ENCODE assay signal across 7 mouse cellular contexts in genomic region chr5:149229619-149230339, GRCm38 (mm10). TPM values are rescaled to one million over a fixed set of nuclear protein-coding genes. Genes with fewer than 3 reads are reported as not detected.
DNase-seq lines count a peak whose midpoint lies in the region; ATAC-seq and TF ChIP-seq lines count a peak whose summit lies in the region.

No protein-coding gene starts in this region.

- H3K4me3 ChIP-seq in lung, embryonic 15.5 days = peak overlapping the region; percentile 54
- H3K4me3 ChIP-seq in embryonic facial prominence, embryonic 13.5 days = peak overlapping the region; percentile 47
- H3K4me3 ChIP-seq in limb, embryonic 10.5 days = peak overlapping the region; percentile 62
- H3K4me3 ChIP-seq in small intestine, adult 2 months (ENCODE audit: low read depth, low read length) = peak overlapping the region; percentile 65; the same call in 1 of the 2 replicates

- DNase-seq in lung, postnatal 36 days = no peak
- DNase-seq in limb, embryonic 10.5 days (ENCODE audit: low spot score) = no peak
- DNase-seq in spleen, adult 18-20 months = no peak
- DNase-seq in layer of hippocampus, postnatal 10 days (ENCODE audit: low spot score in 2 of 2) = no peak

- no peak for TF ChIP-seq CTCF in small intestine, adult 2 months (IDR thresholded peaks at IDR 0.05; ENCODE audit: extremely low read depth, insufficient read length, insufficient replicate concordance, low read depth, low read length)

- H3K9ac ChIP-seq in lung, embryonic 15.5 days = no peak overlapping the region
- peak overlapping the region; percentile 62 for H3K9ac ChIP-seq in embryonic facial prominence, embryonic 13.5 days

- no peaks in the 10 kb centered on the region for H3K36me3 ChIP-seq in lung, embryonic 15.5 days
- H3K36me3 ChIP-seq in embryonic facial prominence, embryonic 13.5 days = no peaks in the 10 kb centered on the region
- no peaks in the 10 kb centered on the region for H3K36me3 ChIP-seq in limb, embryonic 10.5 days
- no peaks in the 10 kb centered on the region for H3K36me3 ChIP-seq in small intestine, adult 2 months (ENCODE audit: control insufficient read depth, insufficient read depth, low read length)

- no peak for TF ChIP-seq POLR2A in small intestine, adult 2 months (IDR thresholded peaks at IDR 0.05; ENCODE audit: low read depth, low read length)

- 61% methylated on average over 18 of the region's 18 CpGs for WGBS in lung, embryonic 15.5 days
- 71% methylated on average over 18 of the region's 18 CpGs for WGBS in embryonic facial prominence, embryonic 13.5 days
- WGBS in limb, embryonic 10.5 days = 70% methylated on average over 18 of the region's 18 CpGs
- 87% methylated on average over 18 of the region's 18 CpGs for WGBS in small intestine, adult 2 months

- H3K4me1 ChIP-seq in lung, embryonic 15.5 days = peaks cover 3% of the 10 kb centered on the region; the same call in 1 of the 2 replicates
- peaks cover 9% of the 10 kb centered on the region for H3K4me1 ChIP-seq in embryonic facial prominence, embryonic 13.5 days
- peaks cover 13% of the 10 kb centered on the region for H3K4me1 ChIP-seq in limb, embryonic 10.5 days
- peaks cover under 1% of the 10 kb centered on the region; the same call in 1 of the 2 replicates for H3K4me1 ChIP-seq in small intestine, adult 2 months (ENCODE audit: control insufficient read depth, insufficient read depth, insufficient read length, low read length)

- peak overlapping the region; percentile 54 for H3K4me2 ChIP-seq in lung, embryonic 15.5 days
- H3K4me2 ChIP-seq in embryonic facial prominence, embryonic 13.5 days = peak overlapping the region; percentile 53

- no peaks in the 10 kb centered on the region for H3K27me3 ChIP-seq in lung, embryonic 15.5 days
- H3K27me3 ChIP-seq in embryonic facial prominence, embryonic 13.5 days = no peaks in the 10 kb centered on the region
- H3K27me3 ChIP-seq in limb, embryonic 10.5 days (ENCODE audit: low read depth, poor library complexity, severe bottlenecking) = no peaks in the 10 kb centered on the region
- H3K27me3 ChIP-seq in small intestine, adult 2 months (ENCODE audit: control insufficient read depth, insufficient read depth, low read length) = no peaks in the 10 kb centered on the region

- H3K27ac ChIP-seq in lung, embryonic 15.5 days = peak overlapping the region; percentile 91
- peak overlapping the region; percentile 90 for H3K27ac ChIP-seq in embryonic facial prominence, embryonic 13.5 days
- peak overlapping the region; percentile 89 for H3K27ac ChIP-seq in limb, embryonic 10.5 days
- H3K27ac ChIP-seq in small intestine, adult 2 months (ENCODE audit: insufficient read depth, low read depth, low read length) = peak overlapping the region; percentile 76

- no peak for ATAC-seq in lung, embryonic 15.5 days (ENCODE audit: borderline replicate concordance, extremely low read depth, low FRiP score, low TSS enrichment)
- no peak for ATAC-seq in embryonic facial prominence, embryonic 13.5 days (ENCODE audit: insufficient number of reproducible peaks, insufficient read depth, low FRiP score, low TSS enrichment, low read depth)

- no peaks in the 10 kb centered on the region for H3K9me3 ChIP-seq in lung, embryonic 15.5 days
- H3K9me3 ChIP-seq in embryonic facial prominence, embryonic 13.5 days = no peaks in the 10 kb centered on the region
- no peaks in the 10 kb centered on the region for H3K9me3 ChIP-seq in limb, embryonic 10.5 days (replicated peaks)

RNA-seq across cellular contexts. Expression of gene Alox5ap, which starts 34.8 kb away (rescaled TPM):
- 19.9 and 22.4 TPM in 2 replicates for polyA plus RNA-seq in lung, embryonic 15.5 days (2015; fragmentation: Nextera tagmentation; extraction: Ambion mirVana)
- 10.4 TPM in 2 replicates for polyA plus RNA-seq in embryonic facial prominence, embryonic 13.5 days (2015; fragmentation: Nextera tagmentation; extraction: Ambion mirVana)
- polyA plus RNA-seq in limb, embryonic 10.5 days (2016; fragmentation: Nextera tagmentation; extraction: Ambion mirVana) = 6.2 and 8.7 TPM in 2 replicates
- 12.3 and 21.8 TPM in 2 replicates for polyA plus RNA-seq in small intestine, adult 2 months (2012; rRNA removed)
- 1 to 10 TPM; 7.9 to 9.6 TPM for total RNA-seq in layer of hippocampus, postnatal 10 days (2021)

RNA-seq across cellular contexts. Expression of gene Hmgb1, which starts 45.5 kb away (rescaled TPM):
- polyA plus RNA-seq in lung, embryonic 15.5 days (2015; fragmentation: Nextera tagmentation; extraction: Ambion mirVana) = 1,537 and 1,564 TPM in 2 replicates
- polyA plus RNA-seq in embryonic facial prominence, embryonic 13.5 days (2015; fragmentation: Nextera tagmentation; extraction: Ambion mirVana) = 1,696 and 1,769 TPM in 2 replicates
- polyA plus RNA-seq in limb, embryonic 10.5 days (2016; fragmentation: Nextera tagmentation; extraction: Ambion mirVana) = 1,666 and 1,835 TPM in 2 replicates
- 3.2 and 5.2 TPM in 2 replicates for polyA plus RNA-seq in small intestine, adult 2 months (2012; rRNA removed)
- 100 to 1,000 TPM; 209 to 222 TPM for total RNA-seq in layer of hippocampus, postnatal 10 days (2021)

RNA-seq across cellular contexts. Expression of gene Uspl1, which starts 45.6 kb away (rescaled TPM):
- polyA plus RNA-seq in lung, embryonic 15.5 days (2015; fragmentation: Nextera tagmentation; extraction: Ambion mirVana) = 37.0 and 39.0 TPM in 2 replicates
- 49.7 and 50.2 TPM in 2 replicates for polyA plus RNA-seq in embryonic facial prominence, embryonic 13.5 days (2015; fragmentation: Nextera tagmentation; extraction: Ambion mirVana)
- 72.9 and 78.7 TPM in 2 replicates for polyA plus RNA-seq in limb, embryonic 10.5 days (2016; fragmentation: Nextera tagmentation; extraction: Ambion mirVana)
- 2.4 and 3.7 TPM in 2 replicates for polyA plus RNA-seq in small intestine, adult 2 months (2012; rRNA removed)
- 10 to 100 TPM; 45.4 to 45.9 TPM for total RNA-seq in layer of hippocampus, postnatal 10 days (2021)

Comparison
In these comparisons a context has a peak if more than half of its experiments do, and no peak if none do; other contexts are left out.
1. RNA of gene Hmgb1, which starts 45.5 kb away (polyA plus RNA-seq): 1,666 to 1,835 TPM in limb, embryonic 10.5 days, 1,696 to 1,769 TPM in embryonic facial prominence, embryonic 13.5 days and 1,537 to 1,564 TPM in lung, embryonic 15.5 days; 3.2 to 5.2 TPM in small intestine, adult 2 months; every median in the first group is over 100 times any median in the second.
2. Peak in every context shown above with its lines, with median percentiles within 50 percentile points of each other: H3K27ac ChIP-seq and H3K4me3 ChIP-seq.